Mouse (Mus musculus) hematopoietic stem cell, adult 5-6 weeks (primary cell): ENCODE results near the gene Gm2056. TPM values are rescaled to one million over a fixed set of nuclear protein-coding genes. Genes with fewer than 3 reads are reported as not detected.
"Not testable (repeated sequence)": the region's sequence is repeated elsewhere in the genome, so short reads cannot be mapped to it uniquely, and the experiment has no call there.

Source experiments
- ATAC-seq, 2 experiments: fragments of 125-278 bp in 1 of 2; replicated peaks in 1 of 2; 2 replicates each; pipeline ENCODE4 v1.8.0; 2016 to 2017; ENCODE audit warnings: inconsistent platforms in 2 of 2, mild to moderate bottlenecking in 2 of 2, moderate number of reproducible peaks in 2 of 2, low read depth in 1 of 2, moderate TSS enrichment in 1 of 2; ENCODE audit not compliant: low FRiP score in 2 of 2, poor library complexity in 2 of 2, severe bottlenecking in 2 of 2, insufficient read depth in 1 of 2, low TSS enrichment in 1 of 2
- total RNA-seq: library from RNA; stranded (forward); fragments of 172-1452, 232-1000 nt; gene quantifications from 2 replicates; pipeline ENCODE4 v1.2.3, GENCODE M21; 2017

Gm2056 gene
- not detected in 2 replicates for total RNA-seq

DNA sequence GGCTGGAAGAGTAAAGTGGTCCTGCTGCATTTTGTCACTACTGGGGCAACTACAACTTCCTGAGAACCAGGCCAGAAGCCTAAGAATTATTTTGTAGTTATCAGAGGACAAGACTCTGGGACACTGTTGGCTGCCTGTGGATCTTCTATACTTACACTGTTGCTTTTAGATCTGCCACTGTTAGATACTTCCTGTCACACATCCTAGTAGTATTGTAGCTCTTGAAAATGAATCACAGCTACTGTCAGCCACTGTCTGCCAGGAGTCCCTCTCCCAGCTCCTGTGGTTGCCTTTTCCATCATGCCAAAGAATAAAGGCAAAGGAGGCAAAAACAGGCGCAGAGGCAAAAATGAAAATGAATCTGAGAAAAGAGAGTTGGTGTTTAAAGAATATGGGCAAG lies at the start of gene Gm2056:
TSS of gene Gm2056 (plus strand) at position 301 of the 400 bp plus-strand sequence.
- not testable (repeated sequence) for ATAC-seq

DNA sequence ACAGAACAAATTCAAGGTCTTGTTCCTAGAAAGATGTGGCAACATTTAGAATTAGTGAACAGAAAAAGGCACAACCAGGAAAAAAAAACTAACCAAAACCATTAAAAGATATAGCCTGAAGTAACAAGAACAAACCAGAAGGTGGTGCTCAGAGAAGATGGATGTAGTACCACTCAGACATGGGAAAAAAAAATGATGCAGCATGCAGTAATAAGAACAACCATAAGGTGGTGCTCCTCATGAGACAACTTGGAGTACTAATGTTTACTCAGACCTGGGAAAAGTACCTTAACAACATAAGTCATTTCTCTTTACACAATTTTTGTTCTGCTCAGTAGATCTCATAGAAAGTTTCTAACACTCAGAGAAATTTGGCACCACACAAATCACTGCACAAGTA lies 42.8 kb upstream of the Gm2056 start:
- ATAC-seq, result not testable (repeated sequence)

DNA sequence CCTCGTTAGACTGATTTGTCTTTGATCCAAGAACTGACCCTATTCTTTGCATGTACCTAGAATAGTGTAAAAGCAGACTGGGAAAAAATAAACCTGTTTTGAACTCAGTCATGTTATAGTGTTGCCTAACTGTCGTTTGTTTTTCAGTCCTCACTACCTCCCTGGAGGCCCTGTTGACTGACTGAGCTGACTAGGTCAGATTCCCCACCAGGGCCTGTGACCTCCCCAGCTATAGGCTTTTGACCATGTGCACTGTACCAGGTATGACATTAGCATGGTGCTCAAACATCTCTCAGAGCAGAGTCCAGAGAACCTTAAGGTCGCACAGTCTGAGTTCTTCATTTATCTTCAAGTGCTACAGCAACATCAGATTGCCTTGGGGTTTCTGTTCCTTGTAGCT lies 22.7 kb upstream of the Gm2056 start:
- not testable (repeated sequence) for ATAC-seq

DNA sequence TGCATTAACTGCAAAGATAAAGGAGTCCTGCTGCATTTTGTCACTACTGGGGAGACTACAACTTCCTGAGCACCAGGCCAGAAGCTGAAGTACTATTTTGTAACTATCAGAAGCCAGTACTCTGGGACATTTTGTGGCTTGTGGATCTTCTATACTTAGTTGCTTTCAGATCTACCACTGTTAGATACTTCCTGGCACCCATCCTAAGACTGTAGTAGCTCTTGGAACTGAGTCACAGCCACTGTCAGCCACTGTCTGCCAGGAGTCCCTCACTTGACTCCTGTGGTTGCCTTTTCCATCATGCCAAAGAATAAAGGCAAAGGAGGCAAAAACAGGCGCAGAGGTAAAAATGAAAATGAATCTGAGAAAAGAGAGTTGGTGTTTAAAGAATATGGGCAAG lies 15.3 kb upstream of the Gm2056 start, which contains the start of gene Gm2075:
TSS of gene Gm2075 (plus strand) at position 301 of the 400 bp plus-strand sequence.
- not testable (repeated sequence) for ATAC-seq

DNA sequence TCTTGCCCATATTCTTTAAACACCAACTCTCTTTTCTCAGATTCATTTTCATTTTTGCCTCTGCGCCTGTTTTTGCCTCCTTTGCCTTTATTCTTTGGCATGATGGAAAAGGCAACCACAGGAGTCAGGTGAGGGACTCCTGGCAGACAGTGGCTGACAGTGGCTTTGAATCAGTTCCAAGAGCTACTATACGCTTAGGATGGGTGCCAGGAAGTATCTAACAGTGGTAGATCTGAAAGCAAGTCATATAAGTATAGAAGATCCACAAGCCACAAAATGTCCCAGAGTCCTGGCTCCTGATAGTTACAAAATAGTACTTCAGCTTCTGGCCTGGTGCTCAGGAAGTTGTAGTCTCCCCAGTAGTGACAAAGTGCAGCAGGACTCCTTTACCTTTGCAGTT lies 8.1 kb upstream of the Gm2056 start, which contains the start of gene Gm6803:
TSS of gene Gm6803 (minus strand) at position 101 of the 400 bp plus-strand sequence.
- ATAC-seq, result not testable (repeated sequence)

DNA sequence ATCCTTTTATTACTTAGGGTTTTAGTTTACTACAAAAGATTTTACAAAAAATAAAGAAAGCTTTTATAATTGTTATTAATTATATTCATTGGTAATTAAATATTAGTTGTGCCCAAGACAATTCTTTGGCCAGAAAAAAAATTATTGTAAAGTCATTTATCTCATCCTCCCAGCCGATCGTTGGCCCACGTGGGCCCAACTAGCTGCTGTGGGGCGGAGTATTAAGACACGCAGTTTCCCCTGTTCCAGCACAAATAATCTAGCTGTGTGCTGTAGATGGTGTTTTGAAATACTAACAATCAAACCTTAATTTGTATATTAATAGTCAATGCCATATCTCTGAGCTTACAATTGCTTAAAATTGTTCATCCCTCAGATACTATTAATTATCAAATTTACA lies 5.4 kb downstream of the Gm2056 start:
- ATAC-seq, result not testable (repeated sequence)

DNA sequence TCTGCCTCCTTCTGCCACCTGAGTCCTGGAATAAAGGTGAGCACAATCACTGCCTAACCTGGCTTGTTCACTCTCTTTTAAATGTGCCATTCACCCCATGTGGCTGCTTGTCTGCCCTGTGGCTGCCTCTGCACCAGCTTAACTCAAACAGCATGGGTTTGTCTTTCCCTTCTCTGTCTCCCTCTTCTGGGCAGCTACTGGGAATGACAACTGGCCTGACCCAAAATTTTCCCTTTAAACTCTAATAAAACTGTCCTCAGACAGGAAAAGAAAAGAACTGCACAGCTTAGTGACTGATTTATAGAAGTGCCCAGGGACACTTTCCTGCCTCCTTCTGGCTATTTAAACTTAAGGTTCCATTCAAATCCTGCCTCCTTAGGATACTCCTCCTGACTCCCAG lies 12.3 kb downstream of the Gm2056 start:
- not testable (repeated sequence) for ATAC-seq

DNA sequence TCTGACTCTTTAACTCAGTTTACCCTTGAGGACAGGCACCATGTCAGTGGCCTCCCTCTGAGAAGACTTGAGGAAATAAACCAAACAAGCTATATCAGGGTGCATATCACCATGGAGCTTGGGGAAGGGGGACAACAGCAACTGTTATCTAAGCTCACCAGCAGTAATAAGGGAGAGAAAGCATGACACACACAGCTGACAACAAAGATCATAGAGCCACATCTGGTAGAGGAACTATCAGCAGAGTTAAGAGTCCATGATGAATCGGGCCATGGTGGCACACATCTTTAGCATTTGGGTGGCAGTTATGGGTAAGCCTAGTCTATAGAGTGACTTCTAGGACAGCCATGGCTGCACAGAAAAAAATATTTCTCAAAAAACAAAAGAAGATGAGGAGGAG lies 12.9 kb downstream of the Gm2056 start:
- ATAC-seq, result not testable (repeated sequence)

DNA sequence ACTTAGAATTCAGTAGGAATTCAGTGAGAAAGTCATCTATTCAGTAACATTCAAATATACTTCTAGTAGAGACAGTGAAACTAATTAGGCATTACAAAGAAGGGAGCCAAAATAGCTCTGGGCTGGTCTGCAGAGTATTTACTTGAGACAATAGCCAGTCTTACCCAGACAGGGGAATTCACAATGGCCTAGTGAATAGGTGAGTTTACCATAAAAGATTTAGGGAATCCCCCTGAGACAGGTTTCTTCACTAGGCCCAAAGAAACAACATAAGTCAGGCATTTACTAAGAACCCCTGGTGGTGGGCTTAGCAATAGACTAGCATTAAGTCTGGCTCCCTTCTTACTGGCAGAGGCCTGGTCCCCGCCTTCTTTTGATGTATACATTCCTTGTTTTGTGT lies 18.4 kb downstream of the Gm2056 start:
- not testable (repeated sequence) for ATAC-seq

Other genes starting within 250 kb of the Gm2056 start
- gene Gm21936, start 231.5 kb upstream of the Gm2056 start, total RNA-seq, result not detected in 2 replicates
- not detected in 2 replicates for gene BB287469, start 210.4 kb upstream of the Gm2056 start, total RNA-seq
- not detected in 2 replicates for gene Gm2001, start 184.7 kb upstream of the Gm2056 start, total RNA-seq
- gene Gm2016, start 152.9 kb upstream of the Gm2056 start, total RNA-seq, result not detected in 2 replicates
- not detected in 2 replicates for gene Gm2022, start 131.6 kb upstream of the Gm2056 start, total RNA-seq
- not detected in 2 replicates for gene Gm2035, start 107.1 kb upstream of the Gm2056 start, total RNA-seq
- not detected in 2 replicates for gene Gm2042, start 72.9 kb upstream of the Gm2056 start, total RNA-seq
- gene Gm2075, start 15.2 kb upstream of the Gm2056 start, total RNA-seq, result not detected in 2 replicates
- gene Gm6803, start 8.2 kb upstream of the Gm2056 start, total RNA-seq, result not detected in 2 replicates
- not detected in 2 replicates for gene Gm16368, start 56.7 kb downstream of the Gm2056 start, total RNA-seq
- not detected in 2 replicates for gene Gm10436, start 155.1 kb downstream of the Gm2056 start, total RNA-seq
- gene Gm8332, start 223.1 kb downstream of the Gm2056 start, total RNA-seq, result not detected in 2 replicates
- not detected in 2 replicates for gene Gm5662, start 247.5 kb downstream of the Gm2056 start, total RNA-seq